Mouse (Mus musculus): ENCODE results near the gene Nckap5l.

- no peak for TF ChIP-seq GATA1 (IDR thresholded peaks at IDR 0.05; ENCODE audit: borderline replicate concordance, low read length)
- no peak for TF ChIP-seq FLI1 (IDR thresholded peaks at IDR 0.05; ENCODE audit: low read length)
These were observed 41.2 kb upstream of the Nckap5l start for GRCm38 (mm10) chr15:99498781-99499180.
